Mouse (Mus musculus) spleen, postnatal 4 days (tissue): ENCODE measurements at regions not wholly inside any gene's neighbourhood (a gene's known extent, or its start where the extent isn't known, plus 50 kb on each side); places are given as distances from the start of the nearest gene placed in this dataset.

ENCODE experiments used
- DNase-seq, 2 experiments: peaks; one replicate each; pipeline ENCODE4 v3.0.0; 2022; ENCODE audit warnings: low spot score in 2 of 2

GRCm38 (mm10) chr10:99642201-99642827 is 117.1 kb downstream of the Csl start:
- DNase-seq = no peak

DNA sequence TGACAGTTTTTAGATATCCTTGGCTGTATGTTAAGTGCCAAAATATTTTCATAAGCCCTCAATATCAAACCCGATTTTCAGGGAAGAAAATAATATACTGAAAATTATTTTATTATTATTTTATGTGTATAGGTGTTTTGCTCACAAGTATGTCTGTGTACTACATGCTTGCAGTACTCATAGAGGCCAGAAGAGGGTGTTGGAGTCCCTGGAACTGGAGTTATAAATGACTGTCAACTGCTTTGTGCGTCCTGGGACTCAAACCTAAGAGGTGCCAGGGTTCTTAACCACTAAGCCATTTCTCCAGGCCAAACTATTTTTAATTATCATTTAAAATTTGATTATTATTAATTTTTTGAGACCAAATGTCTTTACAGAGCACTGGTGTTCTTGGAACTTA is 114.5 kb downstream of the Csl start:
- no peak for DNase-seq

DNA sequence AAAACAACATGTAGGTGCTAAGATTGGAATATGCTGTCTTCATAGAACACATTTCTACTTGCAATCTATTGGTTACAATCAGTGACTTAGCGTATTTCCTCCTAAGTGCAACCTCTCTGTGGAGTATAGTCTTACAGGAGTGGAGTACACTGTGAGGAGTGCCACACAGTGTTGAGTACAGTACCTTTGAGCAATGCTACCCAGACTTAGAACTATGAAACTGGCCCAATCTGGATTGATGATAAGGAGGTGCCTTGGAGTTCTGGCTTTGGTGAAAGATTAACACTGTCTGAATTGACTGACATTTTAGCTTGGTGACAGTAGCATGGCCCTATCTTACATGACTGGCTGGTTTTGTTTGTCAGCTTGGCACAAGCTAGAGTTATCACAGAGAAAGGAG is 107.4 kb downstream of the Csl start:
- DNase-seq = no peak

DNA sequence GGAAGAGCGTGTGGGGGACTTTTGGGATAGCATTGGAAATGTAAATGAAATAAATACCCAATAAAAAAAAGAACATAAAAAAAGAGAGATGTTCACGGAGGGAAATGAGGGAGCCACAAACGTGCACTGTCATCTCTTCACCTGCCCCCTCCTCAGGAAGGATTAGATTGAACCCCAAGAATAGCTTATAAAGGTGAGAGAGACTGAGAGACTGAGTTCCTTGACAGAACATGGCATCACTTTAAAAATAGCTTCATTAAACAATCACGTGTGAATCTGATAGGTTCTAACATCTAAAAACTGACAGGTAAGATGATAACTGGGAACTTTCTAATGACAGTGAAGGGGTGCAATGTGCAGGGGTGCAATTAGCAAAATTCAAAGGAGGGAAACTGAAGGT is 105.2 kb downstream of the Csl start:
- no peak for DNase-seq

- no peak for DNase-seq
Observed at GRCm38 (mm10) chr10:99676557-99677098, 82.8 kb downstream of the Csl start.

- DNase-seq = no peak
Observed at GRCm38 (mm10) chr10:99678096-99678495, 81.4 kb downstream of the Csl start.

DNA sequence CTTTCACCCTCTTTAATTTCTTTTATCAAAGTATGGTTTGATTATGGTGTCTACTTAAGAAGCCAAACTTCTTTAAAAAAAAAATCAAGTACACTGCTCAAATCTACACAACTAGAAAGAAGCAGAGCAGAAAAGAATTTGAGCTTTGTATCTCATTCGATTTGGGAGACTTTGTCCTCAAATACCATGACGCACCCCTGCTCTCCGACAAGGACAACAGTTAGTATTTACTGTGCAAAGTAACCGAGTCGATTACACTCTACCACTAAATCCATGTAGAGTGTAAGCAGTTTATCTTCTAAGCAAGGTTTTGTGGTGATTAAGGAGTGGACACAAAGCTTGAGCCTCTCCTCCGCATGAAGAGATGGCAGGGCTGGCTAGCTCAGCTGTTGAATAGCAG is 79.6 kb downstream of the Csl start:
- DNase-seq = no peak

GRCm38 (mm10) chr10:99681932-99682331 is 77.5 kb downstream of the Csl start:
- DNase-seq = peak in 1 of 2 experiments; percentile 26

GRCm38 (mm10) chr10:99682350-99682749 is 77.1 kb downstream of the Csl start:
- DNase-seq = peak in 1 of 2 experiments; percentile 4

DNA sequence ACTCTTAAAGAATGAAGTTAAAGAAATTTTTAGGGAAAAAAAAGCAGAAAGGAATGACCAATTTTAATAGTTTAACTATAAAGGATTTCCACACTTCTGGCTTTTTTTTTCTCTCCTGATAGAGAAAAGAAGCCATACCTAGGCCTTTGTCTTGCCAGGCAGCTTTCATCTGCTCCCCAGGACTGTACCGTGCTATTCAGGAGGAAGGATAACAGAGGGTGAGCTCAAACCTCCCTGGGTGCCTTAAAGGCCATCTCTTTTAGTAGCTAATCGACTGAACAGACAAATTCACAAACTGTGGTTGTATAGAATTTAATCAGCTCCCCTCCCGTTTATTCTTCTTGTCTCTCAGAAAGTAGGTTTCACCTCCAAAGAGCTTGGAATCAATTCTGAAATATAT is 76.1 kb downstream of the Csl start:
- no peak for DNase-seq

DNA sequence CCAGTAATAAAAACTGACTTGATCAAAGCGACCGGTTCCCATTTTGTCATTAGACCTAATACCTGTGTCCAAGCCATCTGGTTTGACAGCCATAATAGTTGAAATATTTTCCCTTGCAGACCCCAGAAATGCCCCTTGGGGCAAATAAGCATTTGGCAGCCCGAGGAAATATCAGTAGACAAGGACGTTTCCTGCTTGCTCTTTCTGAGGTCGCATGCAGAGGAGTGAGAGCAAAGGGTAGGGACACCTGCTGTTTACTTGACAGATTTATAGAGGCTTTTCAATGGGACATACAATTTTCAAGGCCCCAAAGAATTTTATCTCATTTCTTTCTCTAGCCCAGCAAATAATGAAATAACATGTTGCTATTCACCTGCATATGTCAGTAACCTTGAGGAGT is 73.5 kb downstream of the Csl start:
- DNase-seq = no peak

- DNase-seq = no peak
Observed at GRCm38 (mm10) chr10:99687011-99687410, 72.4 kb downstream of the Csl start.

DNA sequence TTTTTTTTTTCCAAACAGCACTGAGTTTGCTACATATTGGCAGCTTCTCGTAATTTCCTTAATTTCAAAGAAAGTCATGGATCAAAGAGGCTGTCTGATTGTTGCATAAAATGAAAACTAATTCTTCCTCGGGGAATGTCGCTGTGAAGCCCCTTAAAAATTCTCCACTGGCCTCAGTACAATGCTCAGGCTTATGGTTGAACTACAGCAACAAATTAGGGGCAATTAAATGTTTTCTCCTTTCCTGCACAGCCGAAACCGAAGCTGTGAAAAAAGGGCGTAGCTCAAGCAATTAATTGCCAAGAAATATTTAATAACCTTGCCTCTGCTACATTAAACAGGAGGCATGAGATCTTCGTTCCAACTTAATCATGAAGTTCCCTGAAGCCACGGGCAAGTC is 61.8 kb downstream of the Csl start:
- no peak for DNase-seq

DNA sequence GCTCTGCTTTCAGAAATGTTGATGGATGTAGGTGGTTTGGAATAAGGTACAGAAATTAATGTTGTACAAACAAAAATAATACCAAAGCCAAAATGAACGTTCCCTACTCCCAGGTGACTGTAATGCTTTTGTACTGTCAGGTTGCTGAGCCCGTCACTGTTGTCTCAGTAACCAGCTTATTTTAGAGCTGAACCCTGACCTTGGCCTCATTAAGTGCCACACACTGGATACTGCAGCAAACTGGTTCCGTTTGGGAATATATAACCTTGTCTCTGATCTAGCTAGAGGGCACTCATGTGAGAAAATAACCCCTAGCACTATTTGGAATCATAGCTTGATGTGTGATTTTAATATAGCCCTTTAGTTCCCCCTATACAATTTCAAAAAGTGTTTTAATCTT is 60.0 kb downstream of the Csl start:
- no peak for DNase-seq

DNA sequence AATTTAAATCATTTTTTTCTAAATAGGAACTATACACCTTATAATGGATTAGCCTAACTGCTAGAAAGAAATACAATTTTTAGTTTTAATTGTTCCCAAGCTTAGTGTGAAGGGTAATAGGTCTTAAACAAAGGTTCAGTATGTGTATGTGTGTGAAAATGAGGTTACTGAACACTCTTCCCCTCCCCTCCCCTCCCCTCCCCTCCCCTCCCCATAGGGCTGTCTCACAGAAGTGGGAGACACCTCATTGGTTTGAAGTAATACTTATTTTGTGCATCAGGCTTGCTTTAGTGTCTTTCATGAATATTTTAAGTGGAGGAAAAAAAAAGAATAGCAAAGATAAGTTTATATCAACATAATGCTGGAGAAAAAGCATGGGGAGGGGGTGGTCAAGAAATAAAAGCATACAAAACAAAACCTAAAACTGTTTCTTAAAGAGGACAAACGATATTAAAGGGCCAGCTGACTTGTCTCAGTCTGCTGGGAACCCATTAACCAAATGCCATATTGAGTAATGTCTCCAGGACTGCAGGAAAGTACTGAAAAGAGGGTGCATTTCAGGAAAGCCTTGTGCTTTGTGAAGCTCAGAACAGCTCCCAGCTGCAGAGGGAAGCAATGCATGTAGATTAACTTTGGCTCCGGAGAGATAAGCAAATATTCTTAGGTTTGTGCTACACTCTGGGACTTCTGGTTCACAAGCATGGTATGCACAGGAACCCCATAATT is 59.2 kb downstream of the Csl start:
- no peak for DNase-seq
